Mouse (Mus musculus) hindlimb bud, embryonic 11.5 days (tissue): ENCODE results near the gene Rpgr.

Source experiments
- DNase-seq: peaks from one replicate; pipeline ENCODE4 v3.0.0-alpha.2; 2012; ENCODE audit warnings: low read depth, low spot score; ENCODE audit errors: extremely low spot score

Rpgr gene

GRCm38 (mm10) chrX:10216410-10216949 lies at the start of gene Rpgr:
TSS of gene Rpgr (minus strand) at chrX:10216920.
- DNase-seq: peak; percentile 49

GRCm38 (mm10) chrX:10258260-10258659 lies 41.5 kb upstream of the Rpgr start:
- no peak for DNase-seq

- no peak for DNase-seq
These were observed 41.1 kb upstream of the Rpgr start for GRCm38 (mm10) chrX:10257774-10258173.

- no peak for DNase-seq
These were observed 35.3 kb upstream of the Rpgr start, which contains the start of gene Otc for GRCm38 (mm10) chrX:10251852-10252504. TSS of gene Otc (plus strand) at chrX:10252305.

GRCm38 (mm10) chrX:10251357-10251756 lies 34.6 kb upstream of the Rpgr start:
- DNase-seq: no peak

GRCm38 (mm10) chrX:10243916-10244315 lies 27.2 kb upstream of the Rpgr start:
- DNase-seq: no peak

- DNase-seq: no peak
These were observed 22.8 kb upstream of the Rpgr start for GRCm38 (mm10) chrX:10239515-10239914.

- no peak for DNase-seq
These were observed 17.9 kb upstream of the Rpgr start for GRCm38 (mm10) chrX:10234617-10235016.

- DNase-seq: no peak
These were observed 16.3 kb upstream of the Rpgr start for GRCm38 (mm10) chrX:10233051-10233450.

- no peak for DNase-seq
These were observed 2.6 kb upstream of the Rpgr start for GRCm38 (mm10) chrX:10219281-10219680.

GRCm38 (mm10) chrX:10215972-10216371 lies 748 bp downstream of the Rpgr start:
- peak; percentile 2 for DNase-seq

GRCm38 (mm10) chrX:10205937-10206336 lies 10.8 kb downstream of the Rpgr start:
- DNase-seq: no peak

GRCm38 (mm10) chrX:10201289-10201688 lies 15.4 kb downstream of the Rpgr start:
- peak; percentile 14 for DNase-seq

- no peak for DNase-seq
These were observed 64.3 kb downstream of the Rpgr start for GRCm38 (mm10) chrX:10152390-10152789.

- no peak for DNase-seq
These were observed 99.5 kb downstream of the Rpgr start, which contains the start of gene Srpx for GRCm38 (mm10) chrX:10117065-10117719. TSS of gene Srpx (minus strand) at chrX:10117709.

- no peak for DNase-seq
These were observed 100.9 kb downstream of the Rpgr start for GRCm38 (mm10) chrX:10115780-10116179.

- DNase-seq: no peak
These were observed 106.0 kb downstream of the Rpgr start for GRCm38 (mm10) chrX:10110736-10111135.

GRCm38 (mm10) chrX:10108558-10108957 lies 108.2 kb downstream of the Rpgr start:
- DNase-seq: no peak

GRCm38 (mm10) chrX:10105475-10105874 lies 111.2 kb downstream of the Rpgr start:
- DNase-seq: no peak

- no peak for DNase-seq
These were observed 114.0 kb downstream of the Rpgr start for GRCm38 (mm10) chrX:10102739-10103138.

GRCm38 (mm10) chrX:10095797-10096196 lies 120.9 kb downstream of the Rpgr start:
- DNase-seq: no peak

GRCm38 (mm10) chrX:10080385-10080784 lies 136.3 kb downstream of the Rpgr start:
- peak; percentile 16 for DNase-seq
